Mouse (Mus musculus) right cerebral cortex, postnatal 36 days (tissue): Measurements from ENCODE around the gene Mrpl9.

Experiments
- DNase-seq, 2 experiments: peaks; one replicate each; pipeline ENCODE4 v3.0.0; 2022; ENCODE audit warnings: low spot score in 2 of 2, mixed read lengths in 1 of 2

Mrpl9 gene

GRCm38 (mm10) chr3:94465632-94466430 is 22.7 kb downstream of the Mrpl9 start:
- DNase-seq, result peak; percentile 66 to 74

- DNase-seq, result no peak
These were observed 25.8 kb downstream of the Mrpl9 start for GRCm38 (mm10) chr3:94468931-94469330.

- no peak for DNase-seq
These were observed 29.5 kb downstream of the Mrpl9 start for GRCm38 (mm10) chr3:94472447-94473114.

DNA sequence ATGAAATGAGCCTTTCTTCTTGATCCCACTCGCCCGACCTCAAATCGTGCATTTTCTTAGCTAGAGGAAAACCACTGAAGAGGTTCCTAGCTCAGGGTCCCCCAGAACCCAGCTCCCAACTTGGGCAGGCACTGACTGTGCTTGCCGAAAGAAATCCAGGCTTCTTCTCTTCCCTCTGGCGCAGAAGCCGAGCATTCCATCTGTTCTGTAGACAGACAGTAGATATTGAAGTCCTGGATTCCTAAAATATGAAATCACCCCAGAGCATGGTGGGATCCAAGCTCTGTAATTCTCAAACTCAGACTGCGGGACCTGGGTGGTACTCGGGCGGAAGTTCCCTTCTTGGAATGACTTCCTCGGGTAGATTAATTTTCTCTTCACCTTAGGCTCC is 30.0 kb downstream of the Mrpl9 start:
- DNase-seq, result no peak

- DNase-seq, result no peak
These were observed 30.6 kb downstream of the Mrpl9 start for GRCm38 (mm10) chr3:94473567-94474232.

DNA sequence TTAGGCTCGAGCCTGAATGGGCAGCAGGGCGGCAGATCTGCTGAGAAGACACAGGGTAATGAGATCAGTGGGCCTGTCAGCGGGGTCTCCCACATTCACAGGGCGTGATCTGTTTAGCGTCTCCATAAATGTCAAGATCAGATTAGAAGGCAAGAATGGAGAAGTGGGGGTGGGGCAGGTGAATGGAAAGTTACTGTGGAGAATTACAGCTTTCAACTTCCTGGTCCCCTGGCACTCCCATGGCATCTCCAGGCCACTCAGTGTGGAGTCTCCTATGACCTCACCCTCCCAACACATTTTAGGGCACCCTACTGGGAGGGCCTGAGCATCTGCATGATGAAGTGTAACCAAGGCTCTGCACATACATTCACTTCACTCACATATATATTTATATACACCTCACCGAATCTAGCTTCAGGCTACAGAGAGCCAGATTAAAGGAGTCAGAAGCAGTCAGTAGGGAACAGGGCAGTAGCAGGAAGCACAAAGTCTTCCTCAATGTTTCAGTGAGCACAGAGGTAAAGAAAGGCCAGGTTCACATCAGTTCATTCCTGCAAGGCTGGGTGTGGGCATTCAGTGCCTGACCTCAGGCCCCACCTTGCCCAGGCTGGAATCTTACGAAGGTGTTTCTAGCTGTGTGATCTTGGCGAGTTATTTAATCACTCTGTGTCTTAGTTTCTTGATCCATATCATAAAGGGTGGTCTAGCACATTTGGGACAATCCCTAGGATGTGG is 33.4 kb downstream of the Mrpl9 start:
- DNase-seq, result no peak

DNA sequence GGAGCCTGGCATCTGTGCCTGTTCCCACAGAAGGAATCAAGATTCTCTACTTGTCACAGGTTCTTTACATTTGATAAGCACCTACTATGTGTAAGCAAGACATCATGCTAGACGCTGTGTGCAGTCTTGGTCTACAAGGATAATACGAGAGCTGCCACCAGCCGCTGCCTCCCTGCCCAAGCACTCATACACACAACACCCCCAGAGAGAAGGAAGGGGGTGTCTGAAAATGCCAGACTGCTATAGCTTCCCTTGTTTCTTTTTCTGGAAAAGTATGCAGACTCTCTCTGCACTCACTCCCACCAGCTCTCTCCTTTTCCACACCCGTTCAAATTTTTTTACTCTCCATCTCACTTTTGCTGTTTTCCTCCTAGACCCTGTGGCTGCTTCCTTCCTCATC is 34.3 kb downstream of the Mrpl9 start:
- peak; percentile 58 to 77 for DNase-seq

DNA sequence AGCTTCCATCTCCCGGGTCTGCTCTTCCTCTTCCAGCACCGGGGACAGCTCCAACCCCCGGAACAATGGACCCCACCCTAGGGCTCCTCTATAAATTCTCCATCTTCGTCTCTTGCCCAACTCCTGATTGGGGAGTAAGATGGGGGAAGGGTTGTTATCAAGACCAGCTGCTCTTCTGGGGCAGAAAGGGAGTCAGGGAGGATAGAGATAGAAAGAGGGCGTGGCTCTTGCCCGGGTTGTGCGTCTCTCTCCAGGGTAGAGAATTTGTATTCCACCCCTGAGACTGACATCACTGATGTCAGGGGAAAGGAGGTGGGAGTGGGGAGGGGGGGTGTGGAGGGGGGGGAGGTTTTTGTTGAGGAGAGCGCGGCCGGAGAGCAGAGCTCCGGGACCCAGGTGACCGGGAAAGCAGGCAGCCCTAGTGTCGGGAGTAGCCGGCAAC is 34.9 kb downstream of the Mrpl9 start, which contains the start of gene Celf3:
Gene Celf3 (plus strand): TSS at position 315 of the 442 bp plus-strand sequence.
- peak in 1 of 2 experiments; percentile 77 for DNase-seq

GRCm38 (mm10) chr3:94478591-94479169 is 35.6 kb downstream of the Mrpl9 start:
- DNase-seq, result no peak

- DNase-seq, result no peak
These were observed 36.4 kb downstream of the Mrpl9 start for GRCm38 (mm10) chr3:94479564-94479963.

DNA sequence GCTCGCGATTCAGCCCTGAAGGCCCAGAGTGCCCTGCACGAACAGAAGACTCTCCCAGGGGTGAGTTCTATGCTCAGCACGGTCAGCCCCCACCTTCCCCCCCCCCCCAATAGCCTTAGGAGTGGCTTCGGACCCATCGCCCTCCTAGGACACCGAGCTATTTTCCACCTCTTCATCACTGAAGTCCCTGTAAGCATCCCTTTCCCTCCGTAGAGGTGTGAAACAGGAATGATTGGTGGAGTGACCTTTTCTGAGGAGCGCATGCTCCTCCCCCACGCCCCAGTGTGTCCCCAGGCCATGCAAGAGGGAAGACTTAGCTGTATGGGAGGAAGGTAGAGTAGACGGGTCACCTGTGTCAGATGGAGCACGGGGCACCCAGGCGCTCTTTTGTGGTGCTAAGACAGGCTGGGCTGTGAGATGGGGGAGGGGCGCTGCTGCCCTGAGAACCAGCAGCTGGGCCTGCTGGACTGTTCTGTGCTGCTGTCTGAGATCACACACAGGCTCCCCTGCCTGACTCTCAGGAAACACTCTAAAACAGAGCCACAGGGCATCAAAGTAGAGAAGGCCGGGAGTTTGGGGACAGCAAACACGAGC is 37.3 kb downstream of the Mrpl9 start, which contains the start of gene Riiad1:
Gene Riiad1 (minus strand): TSS at position 51 of the 594 bp plus-strand sequence.
- DNase-seq, result no peak

GRCm38 (mm10) chr3:94481429-94481828 is 38.3 kb downstream of the Mrpl9 start:
- no peak for DNase-seq

GRCm38 (mm10) chr3:94482764-94483385 is 39.8 kb downstream of the Mrpl9 start:
- DNase-seq, result no peak

- peak; percentile 97 for DNase-seq
These were observed 40.8 kb downstream of the Mrpl9 start for GRCm38 (mm10) chr3:94483790-94484439.

GRCm38 (mm10) chr3:94485922-94486321 is 42.8 kb downstream of the Mrpl9 start:
- DNase-seq, result no peak

DNA sequence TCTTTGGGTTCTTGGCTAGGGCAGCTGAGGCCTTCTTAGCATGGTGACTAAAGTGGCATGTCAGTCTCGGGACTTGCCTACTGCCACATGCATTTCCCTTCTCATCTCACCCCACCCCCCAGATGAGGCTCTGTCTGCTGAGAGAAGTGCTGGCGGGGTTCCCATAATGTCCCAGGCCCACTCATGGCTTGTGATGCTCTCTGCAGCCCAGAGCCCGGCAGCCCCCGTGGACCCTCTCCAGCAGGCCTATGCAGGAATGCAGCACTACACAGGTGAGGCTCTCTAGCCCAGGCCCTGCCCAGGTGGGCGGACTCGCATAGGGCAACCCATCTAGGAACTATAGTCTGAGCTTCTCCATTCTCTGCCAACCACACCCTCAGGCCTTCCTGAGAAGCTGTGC is 44.5 kb downstream of the Mrpl9 start:
- no peak for DNase-seq

- DNase-seq, result no peak
These were observed 54.0 kb downstream of the Mrpl9 start for GRCm38 (mm10) chr3:94497162-94497561.
